Mouse (Mus musculus) forebrain, embryonic 16.5 days (tissue): ENCODE measurements around the gene Dlgap4. TPM values are rescaled to one million over a fixed set of nuclear protein-coding genes. Genes with fewer than 3 reads are reported as not detected.

ENCODE experiments used
- ATAC-seq: fragments of 200-750 bp; cut with Nextera tagmentation; 2 replicates; pipeline ENCODE4 v1.8.0; 2017; ENCODE audit warnings: mild to moderate bottlenecking, moderate library complexity
- H3K27ac ChIP-seq: fragments of 300-500 bp; sonication (generic); 2 replicates; pipeline ENCODE4 v1.5.1; 2014; ENCODE audit warnings: low read length, control low read depth
- H3K27me3 ChIP-seq: fragments of 300-500 bp; sonication (generic); replicated peaks from 2 replicates; pipeline ENCODE4 v1.6.1; 2014; ENCODE audit warnings: low read length; ENCODE audit not compliant: control insufficient read depth, insufficient read depth
- H3K36me3 ChIP-seq: fragments of 300-500 bp; sonication (generic); 2 replicates; pipeline ENCODE4 v1.6.1; 2014; ENCODE audit not compliant: control insufficient read depth, insufficient read depth
- H3K4me1 ChIP-seq: fragments of 300-500 bp; sonication (generic); replicated peaks from 2 replicates; pipeline ENCODE4 v1.6.1; 2014; ENCODE audit warnings: low read length; ENCODE audit not compliant: control insufficient read depth, insufficient read depth
- H3K4me2 ChIP-seq: fragments of 300-500 bp; sonication (generic); 2 replicates; pipeline ENCODE4 v1.6.1; 2014; ENCODE audit warnings: mild to moderate bottlenecking, low read length, control low read depth
- H3K4me3 ChIP-seq: fragments of 300-500 bp; sonication (generic); replicated peaks from 2 replicates; pipeline ENCODE4 v1.5.1; 2014; ENCODE audit warnings: mild to moderate bottlenecking, low read length, control low read depth
- H3K9ac ChIP-seq: fragments of 300-500 bp; sonication (generic); replicated peaks from 2 replicates; pipeline ENCODE4 v1.6.1; 2014; ENCODE audit warnings: low read depth, low read length, control low read depth
- H3K9me3 ChIP-seq: fragments of 300-500 bp; sonication (generic); 2 replicates; pipeline ENCODE4 v1.6.1; 2016; ENCODE audit warnings: low read length; ENCODE audit not compliant: control insufficient read depth
- WGBS: fragments of 180-500 bp; shearing (Covaris S2); extraction: QIAGEN DNeasy Blood & Tissue Kit; methylation state at CpG from one replicate; pipeline ENCODE4 v1.1.7; 2014; 5-methylcytosine and 5-hydroxymethylcytosine counted together
- polyA plus RNA-seq: library from polyadenylated mRNA; unstranded; fragments of >200 nt; fragmentation: Nextera tagmentation; extraction: Ambion mirVana; gene quantifications from 2 replicates; pipeline ENCODE4 v1.2.1, GENCODE M21; 2015

The Dlgap4 gene
- polyA plus RNA-seq, 1 experiment from 2014 or later, result 361 TPM

- Histone ChIP-seq H3K27ac (no peak overlapping the region), H3K9me3 (no peaks in the 10 kb centered on the region), H3K36me3 (no peaks in the 10 kb centered on the region), H3K4me1 (peaks cover 21% of the 10 kb centered on the region), H3K9ac (no peak overlapping the region), H3K4me3 (no peak overlapping the region), H3K27me3 (no peaks in the 10 kb centered on the region), H3K4me2 (no peak overlapping the region)
- ATAC-seq, result no peak
- 81% methylated on average over 6 of the region's 6 CpGs for WGBS
Measured at GRCm38 (mm10) chr2:156659981-156660380, 46.5 kb downstream of the Dlgap4 start.

- Histone ChIP-seq H3K27me3 (no peaks in the 10 kb centered on the region), H3K9me3 (no peaks in the 10 kb centered on the region), H3K27ac (no peak overlapping the region; the same call in 1 of the 2 replicates), H3K4me3 (no peak overlapping the region), H3K36me3 (no peaks in the 10 kb centered on the region), H3K4me2 (no peak overlapping the region), H3K9ac (no peak overlapping the region), H3K4me1 (peaks cover 47% of the 10 kb centered on the region)
- WGBS, result 79% methylated on average over 10 of the region's 10 CpGs
- no peak for ATAC-seq
Measured at GRCm38 (mm10) chr2:156663162-156663561, 49.7 kb downstream of the Dlgap4 start.

- Histone ChIP-seq H3K4me3 (no peak overlapping the region), H3K27me3 (no peaks in the 10 kb centered on the region), H3K27ac (peak overlapping the region; percentile 78), H3K36me3 (no peaks in the 10 kb centered on the region), H3K4me1 (peaks cover 47% of the 10 kb centered on the region), H3K9me3 (no peaks in the 10 kb centered on the region), H3K9ac (no peak overlapping the region), H3K4me2 (no peak overlapping the region)
- 8% methylated on average over 5 of the region's 5 CpGs for WGBS
- no peak for ATAC-seq
Measured at GRCm38 (mm10) chr2:156664407-156664806, 50.9 kb downstream of the Dlgap4 start.

GRCm38 (mm10) chr2:156664993-156665518, 51.6 kb downstream of the Dlgap4 start:
- Histone ChIP-seq H3K4me1 (peaks cover 47% of the 10 kb centered on the region), H3K36me3 (no peaks in the 10 kb centered on the region), H3K9me3 (no peaks in the 10 kb centered on the region), H3K4me3 (no peak overlapping the region), H3K4me2 (no peak overlapping the region), H3K9ac (no peak overlapping the region), H3K27me3 (no peaks in the 10 kb centered on the region), H3K27ac (peak overlapping the region; percentile 78)
- 55% methylated on average over 8 of the region's 8 CpGs for WGBS
- ATAC-seq, result peak; percentile 20; the same call in 1 of the 2 replicates

- Histone ChIP-seq H3K4me3 (no peak overlapping the region), H3K9ac (no peak overlapping the region), H3K27ac (peak overlapping the region; percentile 78), H3K9me3 (no peaks in the 10 kb centered on the region), H3K36me3 (no peaks in the 10 kb centered on the region), H3K4me1 (peaks cover 47% of the 10 kb centered on the region), H3K27me3 (no peaks in the 10 kb centered on the region), H3K4me2 (peak overlapping the region; percentile 32)
- ATAC-seq, result peak; percentile 85
- WGBS, result 31% methylated on average over 13 of the region's 13 CpGs
Measured at GRCm38 (mm10) chr2:156665620-156666196, 52.2 kb downstream of the Dlgap4 start.

- peak overlapping the region; percentile 32 for H3K4me2 ChIP-seq
- no peaks in the 10 kb centered on the region for H3K27me3 ChIP-seq
- peak overlapping the region; percentile 78 for H3K27ac ChIP-seq
- H3K9me3 ChIP-seq, result no peaks in the 10 kb centered on the region
- H3K4me1 ChIP-seq, result peaks cover 47% of the 10 kb centered on the region
- no peaks in the 10 kb centered on the region for H3K36me3 ChIP-seq
- ATAC-seq, result peak; percentile 91
- no peak overlapping the region for H3K4me3 ChIP-seq
- H3K9ac ChIP-seq, result peak overlapping the region; percentile 29
- 19% methylated on average over 12 of the region's 12 CpGs for WGBS
Measured at GRCm38 (mm10) chr2:156666231-156666630, 52.7 kb downstream of the Dlgap4 start.

GRCm38 (mm10) chr2:156667290-156667689, 53.8 kb downstream of the Dlgap4 start:
- Histone ChIP-seq H3K36me3 (no peaks in the 10 kb centered on the region), H3K27ac (no peak overlapping the region), H3K9ac (no peak overlapping the region), H3K4me2 (no peak overlapping the region), H3K27me3 (no peaks in the 10 kb centered on the region), H3K9me3 (no peaks in the 10 kb centered on the region), H3K4me3 (no peak overlapping the region), H3K4me1 (peaks cover 48% of the 10 kb centered on the region)
- 77% methylated on average over 5 of the region's 5 CpGs for WGBS
- no peak for ATAC-seq

- H3K9me3 ChIP-seq, result no peaks in the 10 kb centered on the region
- no peak overlapping the region for H3K4me3 ChIP-seq
- no peak overlapping the region for H3K27ac ChIP-seq
- H3K4me1 ChIP-seq, result peaks cover 52% of the 10 kb centered on the region
- ATAC-seq, result no peak
- H3K9ac ChIP-seq, result no peak overlapping the region
- 94% methylated on average over 6 of the region's 6 CpGs for WGBS
- no peak overlapping the region for H3K4me2 ChIP-seq
- H3K36me3 ChIP-seq, result no peaks in the 10 kb centered on the region
- no peaks in the 10 kb centered on the region for H3K27me3 ChIP-seq
Measured at GRCm38 (mm10) chr2:156668625-156669024, 55.1 kb downstream of the Dlgap4 start.

- no peak overlapping the region for H3K9ac ChIP-seq
- peak; percentile 81 for ATAC-seq
- H3K27ac ChIP-seq, result peak overlapping the region; percentile 51
- peaks cover 20% of the 10 kb centered on the region for H3K4me1 ChIP-seq
- no peaks in the 10 kb centered on the region for H3K27me3 ChIP-seq
- WGBS, result 57% methylated on average over 10 of the region's 10 CpGs
- H3K9me3 ChIP-seq, result no peaks in the 10 kb centered on the region
- H3K4me2 ChIP-seq, result no peak overlapping the region
- no peaks in the 10 kb centered on the region for H3K36me3 ChIP-seq
- no peak overlapping the region for H3K4me3 ChIP-seq
Measured at GRCm38 (mm10) chr2:156673307-156673706, 59.8 kb downstream of the Dlgap4 start.
